Mouse (Mus musculus): ENCODE measurements around the gene Calhm1. TPM values are rescaled to one million over a fixed set of nuclear protein-coding genes. Genes with fewer than 3 reads are reported as not detected.
"Not testable (repeated sequence)": the region's sequence is repeated elsewhere in the genome, so short reads cannot be mapped to it uniquely, and the experiment has no call there.

The Calhm1 gene
- polyA plus RNA-seq, 1 experiment, result not detected

- Histone ChIP-seq H3K4me1 (ENCODE audit: control insufficient read depth, insufficient read depth, low read length) (0 out of 2 replicates have a peak, but pooled peaks cover 4% of the 10 kb centered on the region), H3K27me3 (ENCODE audit: control insufficient read depth, insufficient read depth, low read length) (no peaks in the 10 kb centered on the region), H3K4me3 (replicated peaks; ENCODE audit: insufficient read depth, low read depth, low read length) (peak overlapping the region; percentile 53), H3K27ac (ENCODE audit: insufficient read depth, low read length) (no peak overlapping the region)
- no peak for TF ChIP-seq CTCF (IDR thresholded peaks at IDR 0.05; ENCODE audit: borderline replicate concordance, insufficient read depth, low read depth, low read length)
- no peak for TF ChIP-seq POLR2A (IDR thresholded peaks at IDR 0.05; ENCODE audit: borderline replicate concordance, insufficient read depth, low read length)
- 20% methylated on average over 32 of the region's 32 CpGs for WGBS
- DNase-seq, result peak; percentile 54 to 58
These were observed 7.4 kb upstream of the Calhm1 start for GRCm38 (mm10) chr19:47151332-47152061.

DNA sequence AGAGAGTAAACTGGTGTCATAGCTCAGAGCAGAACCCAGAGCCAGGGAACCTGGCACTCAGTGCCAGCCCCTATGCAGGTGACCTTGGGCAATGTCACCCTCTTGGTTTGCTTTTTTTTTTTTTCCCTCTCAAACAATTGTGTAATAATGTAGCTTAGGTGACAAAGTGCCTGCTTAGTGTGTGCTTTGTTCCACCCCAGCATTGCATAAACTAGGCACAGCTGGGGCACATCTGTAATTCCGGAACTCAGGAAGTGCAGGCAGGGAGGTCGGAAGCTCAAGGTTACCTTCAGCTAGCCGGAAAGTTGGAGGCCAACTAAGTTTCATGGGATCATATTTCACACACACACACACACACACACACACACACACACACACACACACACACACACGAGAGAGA lies 5.8 kb upstream of the Calhm1 start:
- H3K4me1 ChIP-seq (ENCODE audit: control insufficient read depth, insufficient read depth, low read length), result 0 out of 2 replicates have a peak, but pooled peaks cover 4% of the 10 kb centered on the region
- 76% methylated on average over 4 of the region's 4 CpGs for WGBS
- no peak for DNase-seq
- no peaks in the 10 kb centered on the region for H3K27me3 ChIP-seq (ENCODE audit: control insufficient read depth, insufficient read depth, low read length)
- H3K4me3 ChIP-seq (replicated peaks; ENCODE audit: insufficient read depth, low read depth, low read length), result no peak overlapping the region
- no peak overlapping the region for H3K27ac ChIP-seq (ENCODE audit: insufficient read depth, low read length)
- TF ChIP-seq CTCF (IDR thresholded peaks at IDR 0.05; ENCODE audit: borderline replicate concordance, insufficient read depth, low read depth, low read length), result no peak
- no peak for TF ChIP-seq POLR2A (IDR thresholded peaks at IDR 0.05; ENCODE audit: borderline replicate concordance, insufficient read depth, low read length)

DNA sequence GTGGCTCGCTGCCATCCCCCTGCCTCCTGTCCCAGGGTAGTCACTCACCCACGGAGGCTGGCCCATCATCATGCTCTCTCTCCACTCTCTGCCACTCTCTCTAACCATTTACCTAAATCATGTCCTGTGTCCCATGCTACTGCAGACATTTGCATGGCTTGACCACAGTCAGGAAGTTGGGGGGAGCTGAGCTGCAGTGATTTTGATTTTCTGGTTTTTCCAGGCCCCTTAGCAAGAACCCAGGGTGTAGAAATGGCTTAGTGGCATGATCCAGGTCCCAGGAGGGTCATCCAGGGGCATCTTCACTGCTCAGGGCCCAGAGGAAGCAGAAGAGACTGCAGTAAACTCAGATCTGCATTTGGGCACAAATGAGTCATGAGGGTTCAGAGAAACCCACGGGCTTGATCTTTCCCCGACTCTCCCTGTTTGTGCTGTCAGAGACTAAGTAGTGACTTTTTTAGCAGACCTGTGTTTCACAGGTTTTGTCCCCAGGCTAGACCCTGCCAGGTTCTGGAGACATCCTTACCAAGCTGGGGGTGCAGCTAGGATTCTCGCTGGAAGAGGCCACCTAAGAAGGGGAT lies 4.3 kb upstream of the Calhm1 start:
- WGBS, result 84% methylated on average over 5 of the region's 5 CpGs

GRCm38 (mm10) chr19:47142438-47142837 lies 1.6 kb downstream of the Calhm1 start:
- peaks cover 1% of the 10 kb centered on the region; the same call in 1 of the 2 replicates for H3K4me1 ChIP-seq (ENCODE audit: control insufficient read depth, insufficient read depth, low read length)
- no peak overlapping the region for H3K4me3 ChIP-seq (replicated peaks; ENCODE audit: insufficient read depth, low read depth, low read length)
- DNase-seq, result no peak
- H3K27ac ChIP-seq (ENCODE audit: insufficient read depth, low read length), result no peak overlapping the region
- 77% methylated on average over 6 of the region's 6 CpGs for WGBS
- no peaks in the 10 kb centered on the region for H3K27me3 ChIP-seq (ENCODE audit: control insufficient read depth, insufficient read depth, low read length)
- TF ChIP-seq CTCF (IDR thresholded peaks at IDR 0.05; ENCODE audit: borderline replicate concordance, insufficient read depth, low read depth, low read length), result no peak
- no peak for TF ChIP-seq POLR2A (IDR thresholded peaks at IDR 0.05; ENCODE audit: borderline replicate concordance, insufficient read depth, low read length)

More for the DNA sequence above, 4.3 kb upstream of the Calhm1 start:
- no peak overlapping the region for H3K27ac ChIP-seq (ENCODE audit: insufficient read depth, low read length)
- 0 out of 2 replicates have a peak, but pooled peaks cover 4% of the 10 kb centered on the region for H3K4me1 ChIP-seq (ENCODE audit: control insufficient read depth, insufficient read depth, low read length)
- no peak overlapping the region for H3K4me3 ChIP-seq (replicated peaks; ENCODE audit: insufficient read depth, low read depth, low read length)
- TF ChIP-seq CTCF (IDR thresholded peaks at IDR 0.05; ENCODE audit: borderline replicate concordance, insufficient read depth, low read depth, low read length) (no peak), POLR2A (IDR thresholded peaks at IDR 0.05; ENCODE audit: borderline replicate concordance, insufficient read depth, low read length) (no peak)
- DNase-seq, result no peak
- H3K27me3 ChIP-seq (ENCODE audit: control insufficient read depth, insufficient read depth, low read length), result no peaks in the 10 kb centered on the region

GRCm38 (mm10) chr19:47139611-47140010 lies 4.4 kb downstream of the Calhm1 start:
- 49% methylated on average over 7 of the region's 7 CpGs for WGBS
- not testable (repeated sequence) for DNase-seq; H3K4me1 ChIP-seq (ENCODE audit: control insufficient read depth, insufficient read depth, low read length); H3K4me3 ChIP-seq (replicated peaks; ENCODE audit: insufficient read depth, low read depth, low read length); H3K27me3 ChIP-seq (ENCODE audit: control insufficient read depth, insufficient read depth, low read length); H3K27ac ChIP-seq (ENCODE audit: insufficient read depth, low read length)

DNA sequence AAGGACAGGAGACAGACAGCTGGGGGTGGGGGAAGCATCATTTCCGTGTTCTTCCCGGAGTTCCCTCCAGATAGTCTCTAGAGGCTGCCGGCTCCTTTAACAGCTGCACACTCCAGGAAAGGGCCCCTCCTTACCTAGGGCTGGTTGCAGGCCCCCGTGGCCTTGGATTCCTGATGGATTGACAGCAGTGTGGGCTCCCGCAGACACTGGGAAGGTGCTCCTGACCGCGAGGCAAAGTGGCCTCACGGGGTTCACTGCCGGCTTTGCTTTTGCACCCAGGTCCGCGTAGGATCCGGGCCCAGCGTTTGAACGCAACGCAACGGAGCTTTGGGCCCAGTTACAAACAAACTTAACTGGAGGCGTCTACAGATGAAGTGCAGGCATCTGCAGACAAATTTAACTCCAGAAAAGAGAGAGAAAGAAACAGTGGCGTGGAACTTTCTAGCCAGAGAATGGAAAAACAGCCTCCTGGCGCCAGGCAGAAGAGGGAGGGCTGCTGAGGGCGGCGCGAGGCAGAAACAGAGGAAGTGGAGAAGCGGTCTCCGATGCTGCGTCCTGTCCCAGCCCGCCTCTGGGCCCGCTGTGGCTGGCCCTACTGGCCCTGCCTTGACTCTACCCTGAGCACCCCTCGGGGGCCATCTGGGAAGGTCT lies 6.2 kb downstream of the Calhm1 start, which contains the start of gene Calhm2:
Gene Calhm2, minus strand, starts transcription at position 524 of the 651 bp plus-strand sequence.
- TF ChIP-seq CTCF (IDR thresholded peaks at IDR 0.05; ENCODE audit: borderline replicate concordance, insufficient read depth, low read depth, low read length) (no peak), POLR2A (IDR thresholded peaks at IDR 0.05; ENCODE audit: borderline replicate concordance, insufficient read depth, low read length) (no peak)
- no peak for DNase-seq
- WGBS, result 27% methylated on average over 28 of the region's 28 CpGs
- Histone ChIP-seq H3K27me3 (ENCODE audit: control insufficient read depth, insufficient read depth, low read length) (no peaks in the 10 kb centered on the region), H3K4me3 (replicated peaks; ENCODE audit: insufficient read depth, low read depth, low read length) (peak within 1 kb of the TSS; percentile 6), H3K4me1 (ENCODE audit: control insufficient read depth, insufficient read depth, low read length) (peaks cover 7% of the 10 kb centered on the region; the same call in 1 of the 2 replicates), H3K27ac (ENCODE audit: insufficient read depth, low read length) (no peak within 1 kb of the TSS)

DNA sequence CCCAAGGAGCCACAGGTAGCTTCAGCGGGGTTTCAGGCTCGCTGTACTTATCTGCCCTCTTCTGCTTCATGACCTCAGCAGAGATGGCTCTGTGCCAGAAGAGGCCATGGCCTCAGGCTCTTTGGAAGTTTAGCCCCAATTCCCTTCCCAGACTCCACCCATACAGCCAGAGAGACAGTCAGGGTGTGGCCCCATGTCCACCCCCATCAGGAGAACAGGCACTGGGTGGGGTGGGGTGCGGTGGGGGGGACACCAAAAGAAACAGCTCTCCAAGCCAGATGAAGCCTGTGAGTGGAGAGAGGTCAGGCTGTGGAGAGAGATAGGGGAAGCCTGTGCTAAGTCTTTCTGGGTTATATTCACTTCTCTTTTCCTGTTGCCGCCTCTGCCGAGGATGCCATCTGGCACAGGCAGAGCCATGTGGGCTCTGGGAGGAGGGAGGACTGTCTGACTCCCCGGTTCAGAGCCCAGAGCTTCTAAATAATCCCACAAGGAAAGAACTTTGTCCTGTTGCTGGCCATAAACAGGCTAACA lies 6.9 kb downstream of the Calhm1 start:
- H3K27ac ChIP-seq (ENCODE audit: insufficient read depth, low read length), result no peak overlapping the region
- no peaks in the 10 kb centered on the region for H3K27me3 ChIP-seq (ENCODE audit: control insufficient read depth, insufficient read depth, low read length)
- H3K4me3 ChIP-seq (replicated peaks; ENCODE audit: insufficient read depth, low read depth, low read length), result no peak overlapping the region
- 28% methylated on average over 6 of the region's 6 CpGs for WGBS
- TF ChIP-seq CTCF (IDR thresholded peaks at IDR 0.05; ENCODE audit: borderline replicate concordance, insufficient read depth, low read depth, low read length) (no peak), POLR2A (IDR thresholded peaks at IDR 0.05; ENCODE audit: borderline replicate concordance, insufficient read depth, low read length) (no peak)
- peaks cover 7% of the 10 kb centered on the region; the same call in 1 of the 2 replicates for H3K4me1 ChIP-seq (ENCODE audit: control insufficient read depth, insufficient read depth, low read length)
- peak in 1 of 2 experiments; percentile 33 for DNase-seq

Data from cerebellum, adult 2 months (tissue).